Mouse (Mus musculus) embryonic facial prominence, embryonic 11.5 days (tissue): ENCODE data around the gene Selenoo. TPM values are rescaled to one million over a fixed set of nuclear protein-coding genes. Genes with fewer than 3 reads are reported as not detected.

Experiments used
- ATAC-seq: fragments of 200-750 bp; cut with Nextera tagmentation; replicated peaks from 2 replicates; pipeline ENCODE4 v1.8.0; 2017; ENCODE audit warnings: low read depth; ENCODE audit not compliant: insufficient number of reproducible peaks, low FRiP score, low TSS enrichment
- DNase-seq: peaks from one replicate; pipeline ENCODE4 v3.0.0-alpha.2; 2015; ENCODE audit warnings: low spot score
- H3K27ac ChIP-seq: fragments of 300-500 bp; sonication (generic); replicated peaks from 2 replicates; pipeline ENCODE4 v1.5.1; 2014; ENCODE audit warnings: mild to moderate bottlenecking, low read depth, low read length, control low read depth
- H3K27me3 ChIP-seq: fragments of 300-500 bp; sonication (generic); 2 replicates; pipeline ENCODE4 v1.6.1; 2014; ENCODE audit warnings: mild to moderate bottlenecking, low read length, moderate library complexity, mixed read lengths; ENCODE audit not compliant: control insufficient read depth, insufficient read depth
- H3K36me3 ChIP-seq: fragments of 300-500 bp; sonication (generic); replicated peaks from 2 replicates; pipeline ENCODE4 v1.6.1; 2014; ENCODE audit warnings: low read depth, mild to moderate bottlenecking, low read length, moderate library complexity, mixed read lengths; ENCODE audit not compliant: control insufficient read depth, insufficient read depth
- H3K4me1 ChIP-seq: fragments of 300-500 bp; sonication (generic); 2 replicates; pipeline ENCODE4 v1.6.1; 2014; ENCODE audit warnings: low read length, mixed read lengths; ENCODE audit not compliant: control insufficient read depth, insufficient read depth
- H3K4me2 ChIP-seq: fragments of 300-500 bp; sonication (generic); 2 replicates; pipeline ENCODE4 v1.6.1; 2014; ENCODE audit warnings: low read depth, mild to moderate bottlenecking, control low read depth, low read length, moderate library complexity
- H3K4me3 ChIP-seq: fragments of 300-500 bp; sonication (generic); 2 replicates; pipeline ENCODE4 v1.5.1; 2014; ENCODE audit warnings: low read depth, low read length, control low read depth
- H3K9ac ChIP-seq: fragments of 300-500 bp; sonication (generic); replicated peaks from 2 replicates; pipeline ENCODE4 v1.6.1; 2014; ENCODE audit warnings: mild to moderate bottlenecking, control low read depth, low read length
- H3K9me3 ChIP-seq: fragments of 300-500 bp; sonication (generic); replicated peaks from 2 replicates; pipeline ENCODE4 v1.6.1; 2016; ENCODE audit warnings: mild to moderate bottlenecking, low read length, inconsistent platforms, mixed read lengths; ENCODE audit not compliant: control insufficient read depth
- WGBS: fragments of 180-500 bp; shearing (Covaris S2); extraction: QIAGEN DNeasy Blood & Tissue Kit; methylation state at CpG from one replicate; pipeline ENCODE4 v1.1.7; 2014; 5-methylcytosine and 5-hydroxymethylcytosine counted together
- polyA plus RNA-seq: library from polyadenylated mRNA; unstranded; fragments of >200 nt; fragmentation: Nextera tagmentation; extraction: Ambion mirVana; gene quantifications from 2 replicates; pipeline ENCODE4 v1.2.1, GENCODE M21; 2014

Gene Selenoo
- polyA plus RNA-seq, result 17.2 and 17.7 TPM in 2 replicates

GRCm38 (mm10) chr15:89088607-89089247 is at the start of gene Selenoo:
TSS of gene Selenoo (plus strand) at chr15:89089084.
- H3K27ac ChIP-seq, result peak within 1 kb of the TSS; percentile 52; the same call in 1 of the 2 replicates
- peaks cover 4% of the 10 kb centered on the region for H3K36me3 ChIP-seq

GRCm38 (mm10) chr15:89044381-89044780 is 44.5 kb upstream of the Selenoo start:
- ATAC-seq (no peak), DNase-seq (no peak)
- Histone ChIP-seq H3K36me3 (no peaks in the 10 kb centered on the region), H3K27ac (no peak overlapping the region), H3K4me2 (no peak overlapping the region), H3K9me3 (no peaks in the 10 kb centered on the region), H3K27me3 (no peaks in the 10 kb centered on the region), H3K4me3 (no peak overlapping the region), H3K4me1 (no peaks in the 10 kb centered on the region), H3K9ac (no peak overlapping the region)
- 79% methylated on average over 5 of the region's 5 CpGs for WGBS

More at GRCm38 (mm10) chr15:89088607-89089247, at the start of gene Selenoo:
- DNase-seq (peak; percentile 94), ATAC-seq (peak; percentile 91)
- H3K4me1 ChIP-seq, result no peaks in the 10 kb centered on the region
- H3K4me3 ChIP-seq, result peak within 1 kb of the TSS; percentile 99
- H3K27me3 ChIP-seq, result no peaks in the 10 kb centered on the region
- H3K4me2 ChIP-seq, result peak within 1 kb of the TSS; percentile 98
- H3K9ac ChIP-seq, result peak within 1 kb of the TSS; percentile 93
- H3K9me3 ChIP-seq, result no peaks in the 10 kb centered on the region
- WGBS, result 2% methylated on average over 38 of the region's 38 CpGs

GRCm38 (mm10) chr15:89046356-89046755 is 42.5 kb upstream of the Selenoo start:
- WGBS, result 71% methylated on average over 4 of the region's 4 CpGs
- H3K27ac ChIP-seq, result no peak overlapping the region
- H3K9ac ChIP-seq, result no peak overlapping the region
- no peak overlapping the region for H3K4me2 ChIP-seq
- H3K9me3 ChIP-seq, result no peaks in the 10 kb centered on the region
- H3K36me3 ChIP-seq, result no peaks in the 10 kb centered on the region
- no peaks in the 10 kb centered on the region for H3K4me1 ChIP-seq
- ATAC-seq (no peak), DNase-seq (no peak)
- H3K4me3 ChIP-seq, result no peak overlapping the region
- no peaks in the 10 kb centered on the region for H3K27me3 ChIP-seq

GRCm38 (mm10) chr15:89054666-89055065 is 34.2 kb upstream of the Selenoo start:
- no peak overlapping the region for H3K4me3 ChIP-seq
- H3K36me3 ChIP-seq, result no peaks in the 10 kb centered on the region
- no peaks in the 10 kb centered on the region for H3K4me1 ChIP-seq
- DNase-seq, result no peak
- H3K27ac ChIP-seq, result no peak overlapping the region
- 94% methylated on average over 7 of the region's 7 CpGs for WGBS
- H3K4me2 ChIP-seq, result no peak overlapping the region
- ATAC-seq, result no peak
- no peaks in the 10 kb centered on the region for H3K9me3 ChIP-seq
- H3K9ac ChIP-seq, result no peak overlapping the region
- H3K27me3 ChIP-seq, result peaks cover 4% of the 10 kb centered on the region

- H3K27me3 ChIP-seq, result peaks cover 9% of the 10 kb centered on the region
- WGBS, result 29% methylated on average over 6 of the region's 6 CpGs
- H3K4me1 ChIP-seq, result no peaks in the 10 kb centered on the region; the same call in 1 of the 2 replicates
- no peaks in the 10 kb centered on the region for H3K9me3 ChIP-seq
- no peak overlapping the region for H3K27ac ChIP-seq
- no peak for DNase-seq
- no peak overlapping the region for H3K4me3 ChIP-seq
- H3K9ac ChIP-seq, result no peak overlapping the region; the same call in 1 of the 2 replicates
- H3K36me3 ChIP-seq, result no peaks in the 10 kb centered on the region
- no peak for ATAC-seq
- H3K4me2 ChIP-seq, result no peak overlapping the region
These were observed 30.1 kb upstream of the Selenoo start for GRCm38 (mm10) chr15:89058736-89059135.

- ATAC-seq (no peak), DNase-seq (peak; percentile 44)
- no peaks in the 10 kb centered on the region; the same call in 1 of the 2 replicates for H3K4me1 ChIP-seq
- H3K27me3 ChIP-seq, result peaks cover 9% of the 10 kb centered on the region
- H3K4me2 ChIP-seq, result peak within 1 kb of the TSS; percentile 89
- H3K9ac ChIP-seq, result peak within 1 kb of the TSS; percentile 61
- 1% methylated on average over 44 of the region's 57 CpGs for WGBS
- no peaks in the 10 kb centered on the region for H3K36me3 ChIP-seq
- peak within 1 kb of the TSS; percentile 63 for H3K4me3 ChIP-seq
- no peaks in the 10 kb centered on the region for H3K9me3 ChIP-seq
- no peak within 1 kb of the TSS for H3K27ac ChIP-seq
These were observed 29.5 kb upstream of the Selenoo start, which contains the start of gene Panx2 for GRCm38 (mm10) chr15:89059161-89059931. TSS of gene Panx2 (plus strand) at chr15:89059734.

GRCm38 (mm10) chr15:89060032-89060681 is 28.7 kb upstream of the Selenoo start:
- DNase-seq, result peak; percentile 52
- whole genome bisulfite sequencing, result 2% methylated on average over 40 of the region's 48 CpGs
- ATAC-seq, result peak; percentile 35; the same call in 1 of the 2 replicates

More at GRCm38 (mm10) chr15:89060032-89060681, 28.7 kb upstream of the Selenoo start:
- Histone ChIP-seq H3K27me3 (peaks cover 9% of the 10 kb centered on the region), H3K36me3 (no peaks in the 10 kb centered on the region), H3K4me3 (peak overlapping the region; percentile 63), H3K9ac (peak overlapping the region; percentile 61), H3K9me3 (no peaks in the 10 kb centered on the region), H3K27ac (no peak overlapping the region), H3K4me2 (peak overlapping the region; percentile 89), H3K4me1 (no peaks in the 10 kb centered on the region; the same call in 1 of the 2 replicates)
